Mouse (Mus musculus) thymus, adult 2 months (tissue): ENCODE data around the gene Acss3. TPM values are rescaled to one million over a fixed set of nuclear protein-coding genes. Genes with fewer than 3 reads are reported as not detected.

Source experiments
- DNase-seq: peaks from one replicate; pipeline ENCODE4 v3.0.0; 2021
- H3K27ac ChIP-seq: fragments of 200-500 bp; 2 replicates; pipeline ENCODE4 v1.5.1; 2012; ENCODE audit warnings: low read length, control low read depth; ENCODE audit not compliant: control insufficient read depth, insufficient read depth
- H3K27me3 ChIP-seq: fragments of 200-500 bp; 2 replicates; pipeline ENCODE4 v1.6.1; 2012; ENCODE audit warnings: mild to moderate bottlenecking, low read length, moderate library complexity, mixed read lengths; ENCODE audit not compliant: control insufficient read depth, insufficient read depth
- H3K36me3 ChIP-seq: fragments of 200-500 bp; 2 replicates; pipeline ENCODE4 v1.6.1; 2012; ENCODE audit warnings: mild to moderate bottlenecking, low read length, moderate library complexity; ENCODE audit not compliant: control insufficient read depth, insufficient read depth
- H3K4me1 ChIP-seq: fragments of 200-500 bp; replicated peaks from 2 replicates; pipeline ENCODE4 v1.6.1; 2012; ENCODE audit warnings: low read length; ENCODE audit not compliant: control insufficient read depth, insufficient read depth
- H3K4me3 ChIP-seq: fragments of 200-500 bp; 2 replicates; pipeline ENCODE4 v1.5.1; 2012; ENCODE audit warnings: mild to moderate bottlenecking, low read length, control low read depth, moderate library complexity; ENCODE audit not compliant: control insufficient read depth, insufficient read depth
- CTCF ChIP-seq: fragments of 200-500 bp; IDR thresholded peaks from 2 replicates; pipeline ENCODE4 v1.5.1; 2012; ENCODE audit warnings: mild to moderate bottlenecking, control low read depth, low read length, moderate library complexity, borderline replicate concordance; ENCODE audit not compliant: control insufficient read depth, poor library complexity, insufficient read depth; ENCODE audit errors: extremely low read depth
- POLR2A ChIP-seq: fragments of 200-500 bp; IDR thresholded peaks from 2 replicates; pipeline ENCODE4 v1.6.1; 2012; ENCODE audit warnings: mild to moderate bottlenecking, low read length, control low read depth, moderate library complexity; ENCODE audit not compliant: control insufficient read depth, poor library complexity, insufficient read depth; ENCODE audit errors: extremely low read depth
- WGBS: fragments of 180-500 bp; shearing (Covaris S2); methylation state at CpG from one replicate; pipeline ENCODE4 v1.1.7; 2018; 5-methylcytosine and 5-hydroxymethylcytosine counted together
- polyA plus RNA-seq: library from polyadenylated mRNA; depleted of rRNA; stranded (reverse); fragments of >200 nt; gene quantifications from 2 replicates; pipeline ENCODE4 v1.2.3, GENCODE M21; 2012

The Acss3 gene
- polyA plus RNA-seq, 1 experiment = 0.90 TPM

DNA sequence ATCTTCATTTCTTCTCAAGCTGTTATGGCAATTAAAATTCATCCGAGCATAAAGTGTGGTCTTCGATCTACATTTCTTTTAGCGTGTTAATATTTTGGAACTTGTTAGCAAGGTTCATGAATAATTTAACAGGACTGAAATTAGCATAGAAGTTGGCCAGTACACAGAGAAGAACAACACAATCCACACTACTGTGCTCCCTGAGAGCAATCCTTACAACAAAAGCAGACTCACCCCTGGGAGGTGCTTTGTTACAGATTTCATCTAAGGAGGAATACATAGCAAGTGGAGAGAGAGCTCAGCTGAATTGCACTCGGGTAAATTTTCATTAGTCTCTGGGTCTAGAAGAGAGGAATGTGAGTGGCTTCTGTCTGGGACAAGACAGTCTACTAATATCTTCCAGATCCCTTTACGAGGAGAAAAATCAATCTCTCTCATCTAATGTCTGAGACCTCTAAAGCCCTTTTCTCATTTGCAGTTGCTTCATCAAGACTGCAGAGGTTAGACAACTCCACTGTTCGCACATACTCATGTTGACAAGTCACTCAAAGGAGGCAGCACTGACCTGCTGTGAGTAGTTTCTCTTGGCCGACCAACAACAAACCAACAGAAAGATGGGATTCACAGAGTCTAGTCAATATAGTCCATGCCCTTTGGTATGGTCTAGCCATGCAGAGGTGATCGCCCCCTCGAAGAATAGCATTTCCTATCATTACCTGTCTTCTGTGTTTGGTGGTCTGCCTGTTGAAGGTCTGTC is 194.7 kb downstream of the Acss3 start:
- Histone ChIP-seq H3K4me1 (no peaks in the 10 kb centered on the region), H3K27me3 (no peaks in the 10 kb centered on the region), H3K27ac (no peak overlapping the region), H3K36me3 (no peaks in the 10 kb centered on the region), H3K4me3 (no peak overlapping the region)
- DNase-seq = no peak
- 86% methylated on average over 9 of the region's 9 CpGs for whole genome bisulfite sequencing
- TF ChIP-seq POLR2A = no peak
- TF ChIP-seq CTCF = no peak

DNA sequence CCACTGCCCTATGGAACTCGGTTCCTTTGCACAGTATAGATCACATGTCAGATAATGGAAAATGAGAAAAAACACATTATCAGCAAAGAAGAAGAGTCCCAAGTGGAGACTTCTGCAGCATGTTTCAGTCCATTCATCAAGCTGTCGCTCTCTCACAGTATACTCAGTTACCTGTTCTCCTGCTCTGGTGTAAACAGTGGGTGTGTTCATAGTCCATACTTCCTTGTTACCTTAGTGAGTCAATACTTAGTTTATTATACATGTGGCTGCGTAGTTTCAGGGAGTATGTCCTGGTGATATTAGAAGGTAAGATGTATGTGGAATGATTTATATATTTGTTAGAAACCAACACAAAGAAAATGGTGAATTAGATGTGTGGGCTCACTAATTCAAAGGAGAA is 198.7 kb downstream of the Acss3 start:
- 89% methylated on average over 3 of the region's 3 CpGs for WGBS
- Histone ChIP-seq H3K4me1 (no peaks in the 10 kb centered on the region), H3K27me3 (no peaks in the 10 kb centered on the region), H3K4me3 (no peak overlapping the region), H3K27ac (no peak overlapping the region), H3K36me3 (no peaks in the 10 kb centered on the region)
- no peak for TF ChIP-seq CTCF
- TF ChIP-seq POLR2A = no peak
- DNase-seq = no peak

DNA sequence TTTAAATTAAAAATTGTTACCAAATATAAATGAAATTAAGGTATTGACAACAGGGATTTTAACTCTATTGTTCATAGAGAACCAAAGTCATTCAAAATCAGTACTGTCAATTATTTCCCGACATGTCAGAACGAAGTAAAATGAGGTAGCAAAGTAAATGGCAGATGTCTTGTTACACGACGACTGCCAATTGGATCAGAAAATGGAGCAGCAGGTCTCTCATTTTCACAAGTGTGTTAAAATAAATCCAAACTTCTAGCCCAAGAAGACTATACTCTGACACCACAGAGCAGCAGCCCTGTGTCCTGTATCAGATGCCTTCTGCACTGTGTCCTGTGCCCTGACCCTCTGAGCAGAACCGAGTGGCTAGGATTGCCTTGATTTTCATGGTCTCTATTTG is 199.1 kb downstream of the Acss3 start:
- 94% methylated on average over 5 of the region's 5 CpGs for WGBS
- Histone ChIP-seq H3K4me1 (no peaks in the 10 kb centered on the region), H3K27ac (no peak overlapping the region), H3K36me3 (no peaks in the 10 kb centered on the region), H3K27me3 (no peaks in the 10 kb centered on the region), H3K4me3 (no peak overlapping the region)
- DNase-seq = no peak
- TF ChIP-seq CTCF (no peak), POLR2A (no peak)

DNA sequence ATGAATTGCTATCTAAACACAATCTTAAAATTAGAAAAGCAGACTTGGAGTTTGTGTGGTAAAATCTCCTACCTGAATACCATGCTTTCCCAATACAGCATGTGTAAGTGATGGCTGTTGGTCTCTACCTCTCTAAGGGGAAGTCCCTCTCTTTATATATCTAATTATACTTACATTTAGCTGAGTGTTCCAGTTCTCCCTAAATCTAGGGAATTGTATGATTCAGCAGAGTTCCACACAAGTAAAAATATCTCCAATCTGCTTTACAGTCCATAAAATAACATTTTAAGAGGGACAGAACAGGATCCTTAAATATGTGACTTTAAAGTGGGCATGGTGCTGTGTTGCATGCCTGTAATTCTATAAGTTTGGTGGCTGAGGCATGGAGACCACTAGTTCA is 208.6 kb downstream of the Acss3 start:
- Histone ChIP-seq H3K4me1 (no peaks in the 10 kb centered on the region), H3K36me3 (no peaks in the 10 kb centered on the region), H3K27me3 (no peaks in the 10 kb centered on the region), H3K4me3 (no peak overlapping the region), H3K27ac (no peak overlapping the region)
- TF ChIP-seq CTCF (no peak), POLR2A (no peak)
- no peak for DNase-seq

DNA sequence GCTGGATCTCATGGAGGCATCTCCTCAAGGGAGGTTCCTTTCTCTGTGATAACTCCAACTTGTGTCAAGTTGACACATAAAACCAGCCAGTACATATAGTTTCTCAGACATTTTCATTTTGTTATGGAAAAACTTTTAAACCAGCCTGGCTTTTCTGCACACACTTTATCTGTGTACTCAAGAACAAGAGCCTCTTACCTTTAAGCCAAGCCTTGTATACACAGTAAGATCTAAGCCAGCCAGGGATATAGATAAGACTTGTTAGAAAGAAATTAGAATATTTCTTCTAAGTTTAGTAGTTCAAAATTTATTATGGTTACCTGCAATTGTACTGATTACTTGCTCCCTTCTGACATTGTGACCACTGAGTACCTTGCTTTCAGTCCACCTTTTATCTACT is 209.2 kb downstream of the Acss3 start:
- no peak for DNase-seq
- TF ChIP-seq POLR2A (no peak), CTCF (no peak)
- Histone ChIP-seq H3K4me1 (no peaks in the 10 kb centered on the region), H3K27ac (no peak overlapping the region), H3K36me3 (no peaks in the 10 kb centered on the region), H3K4me3 (no peak overlapping the region), H3K27me3 (no peaks in the 10 kb centered on the region)

DNA sequence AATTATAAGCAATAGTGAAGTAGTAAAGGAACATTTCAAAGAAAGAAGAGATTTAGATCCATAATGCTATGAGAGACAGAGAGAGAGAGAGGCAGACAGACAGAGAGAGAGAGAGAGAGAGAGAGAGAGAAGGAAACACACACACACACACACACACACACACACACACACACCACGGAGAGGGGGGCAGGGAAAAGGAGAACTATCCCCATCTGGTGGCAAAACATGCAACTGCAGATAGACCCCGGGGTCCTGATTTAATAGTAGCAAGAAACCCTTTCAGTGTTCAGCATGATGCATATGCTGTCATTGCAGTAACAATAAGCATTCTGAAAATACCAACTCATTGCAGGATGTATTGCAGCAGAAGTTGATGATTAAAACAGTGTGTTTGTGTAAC is 210.4 kb downstream of the Acss3 start:
- H3K27ac ChIP-seq = no peak overlapping the region
- 30% methylated on average over 2 of the region's 2 CpGs for WGBS
- TF ChIP-seq POLR2A (no peak), CTCF (no peak)

DNA sequence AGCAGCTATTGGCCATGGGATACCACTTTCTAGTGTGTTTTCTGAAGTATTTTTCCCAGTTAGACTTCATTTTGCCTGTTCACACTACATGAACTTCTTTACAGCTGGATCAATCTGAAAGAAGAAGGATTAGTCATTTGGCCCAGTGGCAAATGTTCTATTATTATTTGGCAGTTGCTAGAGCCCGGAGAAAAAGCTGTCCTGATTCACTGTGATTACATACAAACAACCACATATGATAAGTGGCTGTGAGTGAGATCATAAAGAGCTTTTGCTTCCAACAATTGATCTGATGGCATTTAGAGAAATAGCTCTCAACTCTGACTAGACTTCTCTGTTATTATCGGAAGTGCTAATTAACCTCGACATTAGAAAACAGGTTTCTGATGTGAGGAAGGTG is 213.4 kb downstream of the Acss3 start:
- no peak overlapping the region for H3K27ac ChIP-seq
- TF ChIP-seq POLR2A (no peak), CTCF (no peak)
- no peaks in the 10 kb centered on the region for H3K36me3 ChIP-seq
- H3K4me1 ChIP-seq = no peaks in the 10 kb centered on the region
- 90% methylated on average over 3 of the region's 3 CpGs for WGBS
- no peak overlapping the region for H3K4me3 ChIP-seq
- H3K27me3 ChIP-seq = no peaks in the 10 kb centered on the region
- DNase-seq = no peak

More for the DNA sequence above, 210.4 kb downstream of the Acss3 start:
- Histone ChIP-seq H3K27me3 (no peaks in the 10 kb centered on the region), H3K4me3 (no peak overlapping the region), H3K4me1 (no peaks in the 10 kb centered on the region), H3K36me3 (no peaks in the 10 kb centered on the region)
- no peak for DNase-seq
